Mouse (Mus musculus): Measurements from ENCODE around the gene 3830406C13Rik.

DNA sequence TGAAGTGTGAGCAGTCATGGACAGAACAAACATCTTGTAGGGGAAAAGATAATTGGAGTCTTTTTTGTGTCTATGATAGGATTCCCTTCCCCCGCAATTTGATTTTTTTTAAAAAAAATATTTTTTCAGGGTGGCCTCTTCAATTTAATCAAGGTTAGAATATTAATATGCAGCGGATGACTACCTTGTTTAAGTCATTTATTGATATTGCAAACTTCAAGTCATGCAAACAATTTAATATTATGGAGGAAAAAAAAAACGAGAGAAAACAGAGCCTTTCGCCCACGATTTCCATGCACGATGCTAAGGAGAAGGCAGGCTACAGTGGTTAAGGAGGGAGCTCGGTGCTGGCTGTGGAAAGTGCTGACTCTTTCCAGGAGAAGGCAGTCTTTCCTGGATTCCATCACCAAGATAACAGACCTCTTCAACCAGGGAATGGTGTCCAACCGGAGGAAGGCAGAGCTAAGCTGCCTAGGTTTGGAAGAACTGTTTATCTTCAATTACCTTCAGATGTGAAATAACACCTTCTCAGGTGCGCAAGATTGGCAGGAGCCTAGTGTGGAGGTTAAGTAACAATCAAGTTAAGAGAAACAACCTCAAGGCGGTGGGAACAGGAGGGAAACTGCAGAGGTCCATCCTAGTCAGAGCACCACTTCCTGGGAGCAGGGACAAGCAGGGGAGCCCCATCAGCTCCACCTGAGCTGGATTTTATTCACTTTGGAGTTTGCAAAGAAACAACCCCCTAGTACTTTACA lies 55.0 kb downstream of the 3830406C13Rik start:
- no peak for TF ChIP-seq CTCF (IDR thresholded peaks at IDR 0.05; ENCODE audit: low read depth)
- no peak for TF ChIP-seq EP300 (IDR thresholded peaks at IDR 0.05; ENCODE audit: low read depth)
